Mouse (Mus musculus): ENCODE measurements around the gene Msmb. TPM values are rescaled to one million over a fixed set of nuclear protein-coding genes. Genes with fewer than 3 reads are reported as not detected.

Msmb gene
- total RNA-seq, 2 experiments from 2014 or later, result not detected

- DNase-seq (ENCODE audit: low spot score in 2 of 2), result peak in 1 of 2 experiments; percentile 3
- peak overlapping the region; percentile 91 for H3K4me3 ChIP-seq
- TF ChIP-seq CTCF (conservative IDR thresholded peaks at IDR 0.05), result no peak
- peak overlapping the region; percentile 90 for H3K27ac ChIP-seq
Measured at GRCm38 (mm10) chr14:32201354-32201753, 59.5 kb downstream of the Msmb start.

- H3K27ac ChIP-seq, result peak within 1 kb of the TSS; percentile 90
- no peak for TF ChIP-seq CTCF (conservative IDR thresholded peaks at IDR 0.05)
- H3K4me3 ChIP-seq, result peak within 1 kb of the TSS; percentile 91
- peak; percentile 87 to 89 for DNase-seq (ENCODE audit: low spot score in 2 of 2)
Measured at GRCm38 (mm10) chr14:32201791-32202451, 60.1 kb downstream of the Msmb start, which contains the start of the genes Timm23 and Parg. Timm23 (minus strand) TSS chr14:32201898. Parg (plus strand) TSS chr14:32201949.

Other genes with a start within 250 kb of the Msmb start
- 1 to 10 TPM; 2.3 to 2.4 TPM for gene Galnt15, start 113.0 kb upstream of the Msmb start, total RNA-seq (2021)
- 10 to 100 TPM; 11.5 to 16.4 TPM for gene Oxnad1, start 56.6 kb upstream of the Msmb start, total RNA-seq (2021)
- gene Dph3, start 56.3 kb upstream of the Msmb start, total RNA-seq (2021), result 10 to 100 TPM; 31.8 to 35.9 TPM
- gene Ncoa4, start 17.8 kb downstream of the Msmb start, total RNA-seq (2021), result 100 to 1,000 TPM in 1 of 2 experiments, 10 to 100 TPM in 1; 99.1 to 107 TPM
- gene Timm23, start 59.9 kb downstream of the Msmb start, total RNA-seq (2021), result 10 to 100 TPM; 74.0 to 78.7 TPM
- gene Parg, start 59.9 kb downstream of the Msmb start, total RNA-seq (2021), result 10 to 100 TPM; 42.8 to 50.8 TPM
- 10 to 100 TPM; 89.9 to 96.3 TPM for gene Ogdhl, start 180.0 kb downstream of the Msmb start, total RNA-seq (2021)
- gene 1700024G13Rik, start 246.4 kb downstream of the Msmb start, total RNA-seq (2021), result under 1 TPM in 1 of 2 experiments, not detected in 1; 0.61 TPM

All from layer of hippocampus, adult 2 months (tissue).